Mouse (Mus musculus) ovary, adult 18-20 months (tissue): ENCODE results near the gene Gmfb.
A peak's percentile ranks its signal among the peaks of the same experiment; 100 is the strongest.

Experiments
- DNase-seq: peaks from one replicate; pipeline ENCODE4 v3.0.0; 2022; ENCODE audit warnings: low spot score, mixed read lengths

Gene Gmfb

GRCm38 (mm10) chr14:46803259-46803658 is 18.8 kb downstream of the Gmfb start:
- no peak for DNase-seq

- no peak for DNase-seq
These were observed 21.2 kb downstream of the Gmfb start for GRCm38 (mm10) chr14:46800684-46801345.

- peak; percentile 48 for DNase-seq
These were observed 27.9 kb downstream of the Gmfb start for GRCm38 (mm10) chr14:46794157-46794556.

- DNase-seq: no peak
These were observed 31.3 kb downstream of the Gmfb start for GRCm38 (mm10) chr14:46790723-46791122.

- DNase-seq: no peak
These were observed 31.7 kb downstream of the Gmfb start for GRCm38 (mm10) chr14:46790303-46790702.

GRCm38 (mm10) chr14:46788505-46788901 is 33.5 kb downstream of the Gmfb start:
- no peak for DNase-seq

- DNase-seq: peak; percentile 83
These were observed 34.1 kb downstream of the Gmfb start, which contains the start of gene Cnih1 for GRCm38 (mm10) chr14:46787787-46788504. Gene Cnih1, minus strand, starts transcription at chr14:46788411.

GRCm38 (mm10) chr14:46787454-46787786 is 34.6 kb downstream of the Gmfb start:
- DNase-seq: no peak

- no peak for DNase-seq
These were observed 36.8 kb downstream of the Gmfb start for GRCm38 (mm10) chr14:46785247-46785646.

- DNase-seq: no peak
These were observed 38.6 kb downstream of the Gmfb start for GRCm38 (mm10) chr14:46783327-46783926.

GRCm38 (mm10) chr14:46782187-46782828 is 39.7 kb downstream of the Gmfb start:
- no peak for DNase-seq

GRCm38 (mm10) chr14:46781086-46781485 is 41.0 kb downstream of the Gmfb start:
- no peak for DNase-seq

GRCm38 (mm10) chr14:46779217-46779616 is 42.8 kb downstream of the Gmfb start:
- no peak for DNase-seq

- no peak for DNase-seq
These were observed 43.3 kb downstream of the Gmfb start for GRCm38 (mm10) chr14:46778756-46779155.

- DNase-seq: no peak
These were observed 52.0 kb downstream of the Gmfb start for GRCm38 (mm10) chr14:46770036-46770435.

GRCm38 (mm10) chr14:46767116-46767515 is 54.9 kb downstream of the Gmfb start:
- DNase-seq: no peak

GRCm38 (mm10) chr14:46761186-46761585 is 60.9 kb downstream of the Gmfb start:
- DNase-seq: no peak

- peak; percentile 91 for DNase-seq
These were observed 61.5 kb downstream of the Gmfb start, which contains the start of gene Cdkn3 for GRCm38 (mm10) chr14:46760355-46761029. Gene Cdkn3, plus strand, starts transcription at chr14:46760541.

GRCm38 (mm10) chr14:46759970-46760354 is 62.1 kb downstream of the Gmfb start:
- DNase-seq: no peak
